Comparison of ENCODE assay signal across 8 mouse cellular contexts in the genomic region with DNA sequence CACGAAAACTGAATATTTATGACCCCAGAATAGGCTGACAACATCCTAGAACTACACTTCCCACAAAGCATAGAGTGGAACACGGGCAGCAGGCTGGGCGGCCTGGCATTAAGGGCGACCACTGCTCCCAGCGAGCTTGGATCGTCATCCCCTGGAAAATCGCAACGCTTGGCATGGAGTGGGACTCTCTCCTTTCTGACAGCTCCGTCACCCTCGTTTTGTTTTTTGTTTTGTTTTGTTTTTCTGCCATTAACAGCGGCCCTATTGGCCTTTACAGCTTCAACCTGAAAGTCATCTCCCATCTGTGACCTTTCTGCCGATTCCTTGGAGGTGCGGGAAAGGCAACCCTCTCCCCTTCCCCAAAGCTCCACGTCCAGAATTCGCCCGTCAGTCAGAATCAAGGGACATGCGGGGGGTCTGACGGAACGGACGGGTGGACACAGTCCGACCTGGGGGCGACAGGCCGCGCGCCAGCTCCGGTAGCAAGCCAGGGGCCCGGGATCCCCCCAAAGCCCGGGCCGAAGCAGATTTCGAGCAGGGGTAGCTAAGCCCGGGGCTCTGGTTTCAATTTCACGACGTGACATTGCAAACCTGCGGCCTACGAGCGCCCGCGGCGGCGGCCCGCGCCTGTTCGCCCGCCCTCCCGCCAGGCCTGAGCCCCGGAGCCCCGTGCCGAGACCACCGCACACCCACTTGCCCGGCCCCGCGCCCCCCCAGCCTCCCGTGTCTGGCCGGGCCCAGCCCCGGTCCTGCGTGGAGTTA. TPM values are rescaled to one million over a fixed set of nuclear protein-coding genes. Genes with fewer than 3 reads are reported as not detected.
A peak's percentile ranks its signal among the peaks of the same experiment; 100 is the strongest.
DNase-seq lines count a peak whose midpoint lies in the region; ATAC-seq lines count a peak whose summit lies in the region.

No protein-coding gene starts in this region.

- H3K27ac ChIP-seq in hindbrain, embryonic 13.5 days, result peak overlapping the region; percentile 99

- peak; percentile 77 for ATAC-seq in hindbrain, embryonic 13.5 days (ENCODE audit: low FRiP score)

- peak overlapping the region; percentile 79 for H3K4me2 ChIP-seq in hindbrain, embryonic 13.5 days

- H3K9ac ChIP-seq in hindbrain, embryonic 13.5 days, result peak overlapping the region; percentile 95

- H3K27me3 ChIP-seq in hindbrain, embryonic 13.5 days, result no peaks in the 10 kb centered on the region

- no peaks in the 10 kb centered on the region for H3K9me3 ChIP-seq in hindbrain, embryonic 13.5 days

- no peaks in the 10 kb centered on the region for H3K36me3 ChIP-seq in hindbrain, embryonic 13.5 days

- peaks cover 18% of the 10 kb centered on the region for H3K4me1 ChIP-seq in hindbrain, embryonic 13.5 days (replicated peaks)

- DNase-seq in NIH3T3 (ENCODE audit: low read depth), result peak; percentile 72
- DNase-seq in cerebellum, adult 9-11 months, result peak; percentile 72
- peak; percentile 33 to 44 for DNase-seq in frontal cortex, postnatal 14 days (ENCODE audit: low spot score in 2 of 2)
- DNase-seq in layer of hippocampus, postnatal 25 days (ENCODE audit: extremely low spot score in 1 of 2, low spot score in 1 of 2), result peak; percentile 49 to 51
- DNase-seq in lung, postnatal 36 days, result peak; percentile 55
- peak; percentile 58 for DNase-seq in right cerebral cortex, adult 18-20 months
- peak; percentile 73 for DNase-seq in yolk sac, embryonic 10.5 days (ENCODE audit: low spot score)

- under 1% methylated on average over 53 of the region's 56 CpGs for WGBS in hindbrain, embryonic 13.5 days

- peak overlapping the region; percentile 86 for H3K4me3 ChIP-seq in hindbrain, embryonic 13.5 days

RNA-seq across cellular contexts. Expression of a gene that starts 1.3 kb away (rescaled TPM):
- polyA plus RNA-seq in hindbrain, embryonic 13.5 days (2015; fragmentation: Nextera tagmentation; extraction: Ambion mirVana), result 28.4 and 28.8 TPM in 2 replicates
- 100 to 1,000 TPM; 116 to 132 TPM for total RNA-seq in layer of hippocampus, postnatal 25 days (2021)

RNA-seq across cellular contexts. Expression of a gene that starts 32.2 kb away (rescaled TPM):
- 0.52 and 1.1 TPM in 2 replicates for polyA plus RNA-seq in hindbrain, embryonic 13.5 days (2015; fragmentation: Nextera tagmentation; extraction: Ambion mirVana)
- 10 to 100 TPM; 40.8 to 42.0 TPM for total RNA-seq in layer of hippocampus, postnatal 25 days (2021)

Comparison
In these comparisons a context has a peak if more than half of its experiments do, and no peak if none do; other contexts are left out.
1. Peak in every context shown above with its lines: DNase-seq, ATAC-seq, H3K4me3 ChIP-seq and H3K27ac ChIP-seq.